Mouse (Mus musculus) liver, embryonic 14.5 days (tissue): ENCODE measurements around the gene Srsf7. TPM values are rescaled to one million over a fixed set of nuclear protein-coding genes. Genes with fewer than 3 reads are reported as not detected.

ENCODE experiments used
- ATAC-seq: fragments of 200-750 bp; cut with Nextera tagmentation; 2 replicates; pipeline ENCODE4 v1.8.0; 2017; ENCODE audit warnings: moderate number of reproducible peaks, mild to moderate bottlenecking, moderate library complexity; ENCODE audit not compliant: insufficient read depth
- DNase-seq, 3 experiments: peaks; one replicate each; pipeline ENCODE4 v3.0.0-alpha.2; 2012 to 2013; ENCODE audit warnings: low read depth in 3 of 3, low spot score in 3 of 3
- H3K27ac ChIP-seq: fragments of 300-500 bp; sonication (generic); 2 replicates; pipeline ENCODE4 v1.5.1; 2014; ENCODE audit warnings: moderate library complexity, mild to moderate bottlenecking, control low read depth, inconsistent platforms
- H3K27me3 ChIP-seq: fragments of 300-500 bp; sonication (generic); 2 replicates; pipeline ENCODE4 v1.6.1; 2014; ENCODE audit warnings: mild to moderate bottlenecking, low read length, moderate library complexity; ENCODE audit not compliant: control insufficient read depth, insufficient read depth
- H3K36me3 ChIP-seq: fragments of 300-500 bp; sonication (generic); replicated peaks from 2 replicates; pipeline ENCODE4 v1.6.1; 2014; ENCODE audit warnings: low read depth; ENCODE audit not compliant: control insufficient read depth, insufficient read depth
- H3K4me1 ChIP-seq, 2 experiments: fragments of 200-500 bp in 1 of 2; fragments of 300-500 bp in 1 of 2; sonication (generic) in 1 of 2; replicated peaks; 2 replicates each; pipeline ENCODE4 v1.6.1; 2012 to 2014; ENCODE audit warnings: antibody characterized with exemption in 1 of 2, inconsistent platforms in 1 of 2, low read length in 1 of 2; ENCODE audit not compliant: control insufficient read depth in 2 of 2, insufficient read depth in 2 of 2
- H3K4me2 ChIP-seq: fragments of 300-500 bp; sonication (generic); 2 replicates; pipeline ENCODE4 v1.6.1; 2014; ENCODE audit warnings: low read depth, mild to moderate bottlenecking, control low read depth, moderate library complexity
- H3K4me3 ChIP-seq, 2 experiments: fragments of 200-500 bp in 1 of 2; fragments of 300-500 bp in 1 of 2; sonication (generic) in 1 of 2; 2 replicates each; pipeline ENCODE4 v1.5.1; 2012 to 2014; ENCODE audit warnings: low read depth in 2 of 2, low read length in 2 of 2, mild to moderate bottlenecking in 2 of 2, control low read depth in 1 of 2, inconsistent platforms in 1 of 2, moderate library complexity in 1 of 2; ENCODE audit not compliant: insufficient read depth in 1 of 2
- H3K9ac ChIP-seq: fragments of 300-500 bp; sonication (generic); replicated peaks from 2 replicates; pipeline ENCODE4 v1.6.1; 2014; ENCODE audit warnings: mild to moderate bottlenecking, control low read depth, moderate library complexity
- H3K9me3 ChIP-seq: fragments of 300-500 bp; sonication (generic); 2 replicates; pipeline ENCODE4 v1.6.1; 2016; ENCODE audit warnings: low read length, mixed read lengths; ENCODE audit not compliant: control insufficient read depth
- CTCF ChIP-seq: IDR thresholded peaks from 2 replicates; pipeline ENCODE4 v1.5.1; 2016; ENCODE audit warnings: antibody characterized with exemption, low read depth, control low read depth
- EP300 ChIP-seq: IDR thresholded peaks from 2 replicates; pipeline ENCODE4 v1.6.1; 2016; ENCODE audit warnings: antibody characterized with exemption, low read depth
- WGBS: fragments of 180-500 bp; shearing (Covaris S2); extraction: QIAGEN DNeasy Blood & Tissue Kit; methylation state at CpG from one replicate; pipeline ENCODE4 v1.1.7; 2014; ENCODE audit not compliant: insufficient replicate concordance; 5-methylcytosine and 5-hydroxymethylcytosine counted together
- polyA plus RNA-seq, 2 experiments: library from polyadenylated mRNA; depleted of rRNA in 1 of 2; stranded (reverse) in 1 of 2; unstranded in 1 of 2; fragments of >200 nt; fragmentation: Nextera tagmentation in 1 of 2; extraction: Ambion mirVana in 1 of 2; gene quantifications; 2 replicates each; pipeline versions ENCODE4 v1.2.1 to v1.2.3; 2012 to 2014

The Srsf7 gene
- polyA plus RNA-seq, 2 experiments, result 146 to 264 TPM

GRCm38 (mm10) chr17:80206301-80206670 lies 821 bp downstream of the Srsf7 start:
- Histone ChIP-seq H3K27me3 (no peaks in the 10 kb centered on the region), H3K9me3 (no peaks in the 10 kb centered on the region), H3K9ac (peak overlapping the region; percentile 93), H3K36me3 (peaks cover 44% of the 10 kb centered on the region), H3K4me1 (peaks cover 0 to 10% of the 10 kb centered on the region in 2 experiments; a peak in 2 of 4 replicates), H3K4me3 (peak overlapping the region; percentile 75 to 91), H3K4me2 (peak overlapping the region; percentile 98), H3K27ac (peak overlapping the region; percentile 79)
- peak; percentile 60 for ATAC-seq
- DNase-seq, result peak in 1 of 3 experiments; percentile 31
- under 1% methylated on average over 36 of the region's 36 CpGs for WGBS
- TF ChIP-seq EP300, result no peak
- TF ChIP-seq CTCF, result no peak

- H3K9me3 ChIP-seq, result no peaks in the 10 kb centered on the region
- H3K4me1 ChIP-seq, result peaks cover 0 to 10% of the 10 kb centered on the region in 2 experiments; a peak in 2 of 4 replicates
- no peaks in the 10 kb centered on the region for H3K27me3 ChIP-seq
- no peak overlapping the region for H3K27ac ChIP-seq
- peak overlapping the region; percentile 93 for H3K9ac ChIP-seq
- peak overlapping the region; percentile 98 for H3K4me2 ChIP-seq
- H3K4me3 ChIP-seq, result peak overlapping the region; percentile 75 to 91
- peaks cover 48% of the 10 kb centered on the region for H3K36me3 ChIP-seq
- no peak for ATAC-seq
- no peak for DNase-seq
- TF ChIP-seq EP300 (no peak), CTCF (no peak)
- 12% methylated on average over 5 of the region's 5 CpGs for WGBS
These were observed 1.4 kb downstream of the Srsf7 start for GRCm38 (mm10) chr17:80205657-80206056.

- TF ChIP-seq CTCF (no peak), EP300 (no peak)
- WGBS, result 78% methylated on average over 3 of the region's 3 CpGs
- no peak overlapping the region for H3K27ac ChIP-seq
- H3K27me3 ChIP-seq, result no peaks in the 10 kb centered on the region
- peak; percentile 39 for ATAC-seq
- no peaks in the 10 kb centered on the region for H3K9me3 ChIP-seq
- H3K4me1 ChIP-seq, result no peaks in the 10 kb centered on the region
- H3K36me3 ChIP-seq, result peaks cover 44% of the 10 kb centered on the region
- H3K4me2 ChIP-seq, result no peak overlapping the region
- DNase-seq, result no peak
- H3K4me3 ChIP-seq, result no peak overlapping the region
- no peak overlapping the region for H3K9ac ChIP-seq
These were observed 7.8 kb downstream of the Srsf7 start for GRCm38 (mm10) chr17:80199160-80199778.

- Histone ChIP-seq H3K4me3 (no peak overlapping the region), H3K9me3 (no peaks in the 10 kb centered on the region), H3K4me1 (no peaks in the 10 kb centered on the region), H3K27me3 (no peaks in the 10 kb centered on the region), H3K27ac (no peak overlapping the region), H3K4me2 (no peak overlapping the region), H3K9ac (no peak overlapping the region), H3K36me3 (peaks cover 4% of the 10 kb centered on the region)
- WGBS, result 56% methylated on average over 5 of the region's 5 CpGs
- ATAC-seq (no peak), DNase-seq (no peak)
- TF ChIP-seq CTCF (peak; percentile 35; the same call in 1 of the 2 replicates), EP300 (no peak)
These were observed 14.0 kb downstream of the Srsf7 start for GRCm38 (mm10) chr17:80193075-80193474.

- H3K36me3 ChIP-seq, result no peaks in the 10 kb centered on the region
- no peak for DNase-seq
- no peak overlapping the region for H3K27ac ChIP-seq
- no peak overlapping the region for H3K9ac ChIP-seq
- no peak overlapping the region for H3K4me3 ChIP-seq
- H3K27me3 ChIP-seq, result no peaks in the 10 kb centered on the region
- H3K4me2 ChIP-seq, result no peak overlapping the region
- ATAC-seq, result no peak
- no peaks in the 10 kb centered on the region for H3K9me3 ChIP-seq
- 64% methylated on average over 10 of the region's 10 CpGs for WGBS
- TF ChIP-seq EP300 (no peak), CTCF (no peak)
- no peaks in the 10 kb centered on the region for H3K4me1 ChIP-seq
These were observed 23.5 kb downstream of the Srsf7 start for GRCm38 (mm10) chr17:80183615-80184014.
